Mouse (Mus musculus) cerebellum, adult 2 months (tissue): ENCODE measurements around the gene Zfp580. TPM values are rescaled to one million over a fixed set of nuclear protein-coding genes. Genes with fewer than 3 reads are reported as not detected.

Experiments
- DNase-seq, 2 experiments: peaks; one replicate each; pipeline ENCODE4 v3.0.0; 2021
- H3K27ac ChIP-seq: fragments of 200-500 bp; 2 replicates; pipeline ENCODE4 v1.5.1; 2012; ENCODE audit warnings: low read length, control low read depth, inconsistent platforms; ENCODE audit not compliant: insufficient read depth
- H3K27me3 ChIP-seq: fragments of 200-500 bp; 2 replicates; pipeline ENCODE4 v1.6.1; 2012; ENCODE audit warnings: inconsistent platforms, mild to moderate bottlenecking, low read length, moderate library complexity; ENCODE audit not compliant: control insufficient read depth, insufficient read depth
- H3K4me1 ChIP-seq: fragments of 200-500 bp; 2 replicates; pipeline ENCODE4 v1.6.1; 2011; ENCODE audit warnings: low read length; ENCODE audit not compliant: control insufficient read depth, insufficient read depth
- H3K4me3 ChIP-seq: fragments of 200-500 bp; replicated peaks from 2 replicates; pipeline ENCODE3; 2011; ENCODE audit warnings: mild to moderate bottlenecking, low read depth, low read length, control low read depth; ENCODE audit not compliant: insufficient read depth
- CTCF ChIP-seq: fragments of 200-500 bp; IDR thresholded peaks from 2 replicates; pipeline ENCODE4 v1.5.1; 2011; ENCODE audit warnings: low read depth, mild to moderate bottlenecking, control low read depth, low read length, moderate library complexity, borderline replicate concordance; ENCODE audit not compliant: insufficient read depth
- POLR2A ChIP-seq: fragments of 200-500 bp; IDR thresholded peaks from 2 replicates; pipeline ENCODE4 v1.6.1; 2011; ENCODE audit warnings: low read length, control low read depth, borderline replicate concordance; ENCODE audit not compliant: insufficient read depth
- WGBS: fragments of 180-500 bp; shearing (Covaris S2); methylation state at CpG from one replicate; pipeline ENCODE4 v1.1.7; 2018; 5-methylcytosine and 5-hydroxymethylcytosine counted together
- polyA plus RNA-seq: library from polyadenylated mRNA; depleted of rRNA; stranded (reverse); fragments of >200 nt; gene quantifications from 2 replicates; pipeline ENCODE4 v1.2.3, GENCODE M21; 2012

Gene Zfp580
- polyA plus RNA-seq, 1 experiment = 29.7 TPM

DNA sequence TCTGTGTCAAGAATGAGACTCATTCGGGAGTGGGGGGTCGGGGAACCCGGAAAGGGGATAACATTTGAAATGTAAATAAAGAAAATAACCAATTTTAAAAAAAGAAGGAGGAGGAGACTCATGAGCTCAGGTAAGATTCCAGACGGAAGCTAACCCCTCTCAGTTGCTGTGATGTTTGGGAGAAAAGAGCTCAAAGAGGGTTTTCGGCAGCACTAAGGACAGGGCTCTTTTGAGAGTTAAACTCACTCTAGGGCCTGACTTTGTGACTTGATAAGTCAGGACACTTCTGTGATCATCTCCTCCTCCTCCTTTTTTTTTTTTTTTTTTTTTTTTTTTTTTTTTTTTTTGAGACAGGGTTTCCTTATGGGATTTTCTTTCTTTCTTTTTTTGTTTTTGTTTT lies 12.4 kb upstream of the Zfp580 start:
- Histone ChIP-seq H3K27ac (no peak overlapping the region), H3K27me3 (no peaks in the 10 kb centered on the region), H3K4me1 (no peaks in the 10 kb centered on the region), H3K4me3 (no peak overlapping the region)
- TF ChIP-seq CTCF (no peak), POLR2A (no peak)
- 27% methylated on average over 5 of the region's 5 CpGs for WGBS
- DNase-seq = no peak

DNA sequence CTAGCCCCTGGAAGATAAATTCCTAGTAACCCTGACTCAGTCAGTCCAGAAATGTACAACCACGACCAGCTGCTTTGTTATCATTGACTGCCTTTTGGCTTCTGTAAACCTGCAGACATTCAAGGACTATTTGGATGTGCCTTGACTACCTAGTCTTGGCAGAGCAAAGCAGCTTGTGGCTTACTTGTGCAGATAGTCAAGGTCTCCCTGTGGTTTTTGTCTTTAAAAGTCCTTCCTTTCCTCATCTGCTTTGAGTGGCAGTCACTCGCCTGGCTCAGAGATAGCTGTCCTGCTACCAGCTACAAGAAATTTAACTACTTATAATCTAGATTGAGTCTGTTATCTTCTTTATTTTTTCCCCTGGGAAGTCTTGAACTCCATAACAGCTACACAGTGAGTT lies 6.4 kb upstream of the Zfp580 start:
- TF ChIP-seq POLR2A (no peak), CTCF (no peak)

DNA sequence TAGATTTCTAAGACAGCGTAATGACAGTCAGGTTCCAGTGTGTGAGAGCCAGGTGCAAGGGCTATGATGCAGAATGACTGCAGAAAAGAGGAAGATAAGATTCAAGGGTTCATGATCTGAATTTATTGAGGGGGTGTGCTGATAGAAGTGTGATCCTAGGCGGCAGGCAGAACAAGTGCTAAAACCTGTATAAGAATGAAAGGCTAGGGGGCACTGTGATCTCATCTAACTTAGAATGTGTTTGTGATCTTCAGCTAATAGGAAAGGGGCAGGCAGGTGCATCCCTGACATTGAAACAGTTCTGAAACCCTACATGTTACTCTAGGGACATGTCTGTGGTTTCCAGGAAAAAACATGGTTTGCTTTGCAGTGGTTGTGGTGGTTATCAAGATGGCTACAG lies 5.2 kb upstream of the Zfp580 start:
- Histone ChIP-seq H3K27me3 (no peaks in the 10 kb centered on the region), H3K4me3 (no peak overlapping the region), H3K27ac (no peak overlapping the region), H3K4me1 (peaks cover 6% of the 10 kb centered on the region; the same call in 1 of the 2 replicates)
- 76% methylated on average over 2 of the region's 2 CpGs for WGBS
- DNase-seq = no peak
- TF ChIP-seq POLR2A = no peak
- no peak for TF ChIP-seq CTCF

More for the DNA sequence above, 6.4 kb upstream of the Zfp580 start:
- DNase-seq = no peak
- Histone ChIP-seq H3K27ac (no peak overlapping the region), H3K4me1 (no peaks in the 10 kb centered on the region), H3K27me3 (no peaks in the 10 kb centered on the region), H3K4me3 (no peak overlapping the region)
- WGBS = 78% methylated on average over 2 of the region's 2 CpGs

DNA sequence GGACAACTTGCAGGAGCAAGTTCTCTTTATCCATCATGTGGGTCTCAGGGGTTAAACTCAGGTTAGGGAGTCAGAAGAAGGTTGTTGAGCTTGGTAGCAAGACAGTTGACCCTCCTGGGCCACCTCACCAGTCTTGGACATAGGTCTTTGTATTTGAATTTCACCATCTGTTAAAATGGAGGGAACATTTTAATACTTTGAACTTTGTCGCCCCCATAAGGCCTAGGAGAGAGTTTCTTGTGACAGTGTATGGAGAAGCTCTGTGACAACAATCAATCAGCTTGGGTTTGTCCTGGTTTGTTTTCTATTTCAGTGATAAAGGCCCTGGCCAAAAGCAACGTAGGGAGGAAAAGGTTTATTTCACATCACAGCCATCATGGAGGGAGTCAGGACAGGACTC lies 4.0 kb upstream of the Zfp580 start:
- peaks cover 6% of the 10 kb centered on the region; the same call in 1 of the 2 replicates for H3K4me1 ChIP-seq
- peak; percentile 33 to 63 for DNase-seq
- no peaks in the 10 kb centered on the region for H3K27me3 ChIP-seq
- no peak overlapping the region for H3K27ac ChIP-seq
- WGBS = 15% methylated on average over 2 of the region's 2 CpGs
- no peak for TF ChIP-seq POLR2A
- peak; percentile 23; the same call in 1 of the 2 replicates for TF ChIP-seq CTCF
- no peak overlapping the region for H3K4me3 ChIP-seq

DNA sequence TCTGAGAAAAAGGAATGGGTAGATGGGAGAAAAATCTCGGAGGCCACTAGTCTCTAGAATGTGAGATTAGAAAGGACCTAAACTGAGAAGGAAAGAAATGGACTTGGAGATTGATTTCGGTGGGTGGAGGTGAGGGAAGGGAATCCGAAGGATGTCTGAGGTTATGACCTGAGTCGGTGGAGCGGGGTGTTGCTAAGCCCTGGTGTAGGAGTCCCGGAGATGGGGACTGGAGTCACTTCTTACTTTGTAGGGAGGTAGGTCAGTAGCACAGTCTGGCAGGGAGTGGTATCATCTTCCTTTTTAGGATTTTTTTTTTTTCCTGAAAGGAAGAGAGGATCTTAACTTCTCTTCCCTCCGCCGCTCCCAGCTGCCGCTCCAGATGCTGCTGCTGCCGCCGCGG lies 1.1 kb downstream of the Zfp580 start:
- H3K4me3 ChIP-seq = peak overlapping the region; percentile 69
- H3K4me1 ChIP-seq = peaks cover 13% of the 10 kb centered on the region
- WGBS = 7% methylated on average over 12 of the region's 12 CpGs
- no peaks in the 10 kb centered on the region for H3K27me3 ChIP-seq
- no peak for TF ChIP-seq CTCF
- TF ChIP-seq POLR2A = no peak
- DNase-seq = peak in 1 of 2 experiments; percentile 30
- no peak overlapping the region for H3K27ac ChIP-seq

DNA sequence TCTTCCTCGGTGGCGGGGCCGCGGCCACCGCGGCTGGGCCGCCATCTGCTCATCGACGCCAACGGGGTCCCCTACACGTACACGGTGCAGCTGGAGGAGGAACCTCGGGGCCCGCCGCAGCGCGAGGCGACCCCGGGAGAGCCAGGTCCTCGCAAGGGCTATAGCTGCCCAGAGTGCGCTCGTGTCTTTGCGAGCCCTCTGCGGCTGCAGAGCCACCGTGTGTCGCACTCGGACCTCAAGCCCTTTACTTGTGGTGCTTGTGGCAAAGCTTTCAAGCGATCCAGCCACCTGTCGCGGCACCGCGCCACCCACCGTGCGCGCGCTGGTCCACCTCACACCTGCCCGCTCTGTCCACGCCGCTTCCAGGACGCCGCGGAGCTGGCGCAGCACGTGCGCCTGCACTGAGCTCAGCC lies 1.6 kb downstream of the Zfp580 start:
- H3K4me3 ChIP-seq = peak overlapping the region; percentile 69
- no peak overlapping the region for H3K27ac ChIP-seq
- peak; percentile 47 to 51 for DNase-seq
- peaks cover 16% of the 10 kb centered on the region for H3K4me1 ChIP-seq
- TF ChIP-seq POLR2A = no peak
- no peak for TF ChIP-seq CTCF
- H3K27me3 ChIP-seq = no peaks in the 10 kb centered on the region
- 2% methylated on average over 45 of the region's 45 CpGs for WGBS

DNA sequence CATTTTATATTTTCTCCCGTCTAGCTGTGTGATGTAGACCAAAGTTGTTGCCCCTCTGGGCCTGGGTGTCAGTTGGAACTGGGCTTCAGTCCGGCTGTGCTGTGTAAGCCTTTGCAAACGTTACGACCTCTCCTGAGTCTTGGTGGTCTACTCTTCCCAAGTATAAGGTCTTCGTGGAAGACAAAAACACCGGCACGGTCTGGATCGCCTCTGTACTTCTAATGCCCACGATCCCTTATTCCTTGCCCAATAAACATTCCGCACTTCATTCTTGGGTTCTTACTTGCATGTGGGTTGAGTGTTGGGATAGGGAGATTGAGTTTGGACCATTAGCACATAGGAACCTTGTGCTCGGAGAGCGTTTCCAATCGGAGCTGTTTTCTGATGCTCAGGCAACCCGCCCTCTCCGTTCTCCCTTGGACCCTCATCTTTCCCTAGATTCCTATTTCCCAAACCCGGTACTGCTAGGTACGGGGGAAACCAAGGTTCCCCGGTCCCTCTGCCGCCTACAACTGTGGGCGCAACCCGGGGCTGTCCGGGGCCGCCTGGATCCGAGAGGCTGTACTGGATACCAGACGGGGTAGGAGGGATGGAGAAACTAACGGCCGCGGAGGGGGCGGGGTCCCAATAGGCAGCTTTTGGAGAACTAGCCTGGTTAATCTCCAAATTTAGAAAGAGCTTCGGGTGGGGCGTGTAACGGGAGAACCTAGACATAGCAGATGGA lies 2.3 kb downstream of the Zfp580 start:
- peak overlapping the region; percentile 66 for H3K4me3 ChIP-seq
- H3K27ac ChIP-seq = no peak overlapping the region
- H3K4me1 ChIP-seq = peaks cover 16% of the 10 kb centered on the region
- DNase-seq = peak; percentile 48 to 59
- TF ChIP-seq POLR2A (peak; percentile 30; the same call in 1 of the 2 replicates), CTCF (no peak)
- WGBS = 11% methylated on average over 32 of the region's 32 CpGs
- no peaks in the 10 kb centered on the region for H3K27me3 ChIP-seq

DNA sequence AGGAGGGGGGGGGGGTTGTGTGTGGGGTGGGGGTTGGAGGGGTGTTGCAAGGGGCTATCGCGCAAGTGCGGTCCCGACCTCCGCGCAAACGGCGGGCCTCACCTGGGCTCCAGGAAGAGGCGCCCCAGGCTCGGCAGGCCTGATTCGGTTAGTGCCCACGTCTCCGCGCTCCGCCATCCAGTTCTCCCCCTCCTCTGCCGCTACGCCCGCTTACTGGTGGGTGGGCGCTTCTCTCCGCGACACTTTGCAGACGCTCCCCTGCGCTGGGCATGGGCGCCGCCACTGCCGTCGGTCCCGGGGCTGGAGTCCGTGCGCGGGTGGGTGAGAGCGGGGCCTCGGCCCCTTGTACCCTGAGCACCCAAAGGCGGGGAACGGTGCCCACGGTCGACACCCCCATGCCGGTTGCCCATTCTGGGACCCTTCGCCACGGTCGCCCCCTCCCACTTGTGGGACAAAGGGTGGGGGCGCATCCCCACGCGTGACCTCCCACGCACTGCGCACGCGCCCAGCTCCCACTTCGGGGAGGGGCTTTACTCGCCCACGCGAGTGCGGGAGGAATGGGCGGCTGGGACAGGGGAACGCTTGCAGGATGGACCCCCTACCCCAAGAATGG lies 5.4 kb downstream of the Zfp580 start:
- peak overlapping the region; percentile 70 for H3K27ac ChIP-seq
- TF ChIP-seq CTCF (no peak), POLR2A (peak; percentile 50; the same call in 1 of the 2 replicates)
- peak; percentile 60 to 75 for DNase-seq
- H3K27me3 ChIP-seq = no peaks in the 10 kb centered on the region
- H3K4me1 ChIP-seq = peaks cover 16% of the 10 kb centered on the region
- peak overlapping the region; percentile 60 for H3K4me3 ChIP-seq
- 3% methylated on average over 55 of the region's 55 CpGs for WGBS
